Mouse (Mus musculus) embryonic facial prominence, embryonic 11.5 days (tissue): ENCODE results near the gene Anxa2. TPM values are rescaled to one million over a fixed set of nuclear protein-coding genes. Genes with fewer than 3 reads are reported as not detected.
A peak's percentile ranks its signal among the peaks of the same experiment; 100 is the strongest.

ENCODE experiments used
- ATAC-seq: fragments of 200-750 bp; cut with Nextera tagmentation; replicated peaks from 2 replicates; pipeline ENCODE4 v1.8.0; 2017; ENCODE audit warnings: low read depth; ENCODE audit not compliant: insufficient number of reproducible peaks, low FRiP score, low TSS enrichment
- DNase-seq: peaks from one replicate; pipeline ENCODE4 v3.0.0-alpha.2; 2015; ENCODE audit warnings: low spot score
- H3K27ac ChIP-seq: fragments of 300-500 bp; sonication (generic); replicated peaks from 2 replicates; pipeline ENCODE4 v1.5.1; 2014; ENCODE audit warnings: mild to moderate bottlenecking, low read depth, low read length, control low read depth
- H3K27me3 ChIP-seq: fragments of 300-500 bp; sonication (generic); 2 replicates; pipeline ENCODE4 v1.6.1; 2014; ENCODE audit warnings: mild to moderate bottlenecking, low read length, moderate library complexity, mixed read lengths; ENCODE audit not compliant: control insufficient read depth, insufficient read depth
- H3K36me3 ChIP-seq: fragments of 300-500 bp; sonication (generic); replicated peaks from 2 replicates; pipeline ENCODE4 v1.6.1; 2014; ENCODE audit warnings: low read depth, mild to moderate bottlenecking, low read length, moderate library complexity, mixed read lengths; ENCODE audit not compliant: control insufficient read depth, insufficient read depth
- H3K4me1 ChIP-seq: fragments of 300-500 bp; sonication (generic); 2 replicates; pipeline ENCODE4 v1.6.1; 2014; ENCODE audit warnings: low read length, mixed read lengths; ENCODE audit not compliant: control insufficient read depth, insufficient read depth
- H3K4me2 ChIP-seq: fragments of 300-500 bp; sonication (generic); 2 replicates; pipeline ENCODE4 v1.6.1; 2014; ENCODE audit warnings: low read depth, mild to moderate bottlenecking, control low read depth, low read length, moderate library complexity
- H3K4me3 ChIP-seq: fragments of 300-500 bp; sonication (generic); 2 replicates; pipeline ENCODE4 v1.5.1; 2014; ENCODE audit warnings: low read depth, low read length, control low read depth
- H3K9ac ChIP-seq: fragments of 300-500 bp; sonication (generic); replicated peaks from 2 replicates; pipeline ENCODE4 v1.6.1; 2014; ENCODE audit warnings: mild to moderate bottlenecking, control low read depth, low read length
- H3K9me3 ChIP-seq: fragments of 300-500 bp; sonication (generic); replicated peaks from 2 replicates; pipeline ENCODE4 v1.6.1; 2016; ENCODE audit warnings: mild to moderate bottlenecking, low read length, inconsistent platforms, mixed read lengths; ENCODE audit not compliant: control insufficient read depth
- WGBS: fragments of 180-500 bp; shearing (Covaris S2); extraction: QIAGEN DNeasy Blood & Tissue Kit; methylation state at CpG from one replicate; pipeline ENCODE4 v1.1.7; 2014; 5-methylcytosine and 5-hydroxymethylcytosine counted together
- polyA plus RNA-seq: library from polyadenylated mRNA; unstranded; fragments of >200 nt; fragmentation: Nextera tagmentation; extraction: Ambion mirVana; gene quantifications from 2 replicates; pipeline ENCODE4 v1.2.1, GENCODE M21; 2014

Gene Anxa2
- polyA plus RNA-seq, 1 experiment from 2014 or later, result 288 TPM

DNA sequence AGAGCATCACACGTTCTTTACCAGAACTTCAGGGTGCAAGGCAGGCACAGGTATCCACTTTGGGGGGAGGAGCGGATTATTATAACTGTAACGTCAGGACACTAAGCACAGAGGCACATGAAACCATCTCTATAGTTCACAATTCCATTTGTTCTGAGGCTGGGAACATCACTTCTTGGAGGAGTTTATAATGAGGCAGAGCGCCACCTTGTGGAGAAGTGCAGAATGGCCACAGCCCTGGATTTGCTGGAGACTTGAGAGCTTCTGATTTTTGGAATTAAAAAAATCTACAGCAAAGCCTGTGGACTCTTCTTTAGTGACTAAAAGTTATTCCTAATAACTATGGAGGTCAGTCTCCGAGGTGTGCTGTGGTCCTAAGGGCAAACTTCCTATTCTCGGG, 49.1 kb downstream of the Anxa2 start:
- H3K4me2 ChIP-seq, result no peak overlapping the region
- no peak overlapping the region for H3K9ac ChIP-seq
- no peaks in the 10 kb centered on the region for H3K36me3 ChIP-seq
- peak; percentile 84 for DNase-seq
- H3K9me3 ChIP-seq, result no peaks in the 10 kb centered on the region
- WGBS, result 31% methylated on average over 6 of the region's 6 CpGs
- H3K27me3 ChIP-seq, result no peaks in the 10 kb centered on the region
- H3K27ac ChIP-seq, result no peak overlapping the region
- no peak for ATAC-seq
- no peak overlapping the region for H3K4me3 ChIP-seq
- H3K4me1 ChIP-seq, result no peaks in the 10 kb centered on the region

DNA sequence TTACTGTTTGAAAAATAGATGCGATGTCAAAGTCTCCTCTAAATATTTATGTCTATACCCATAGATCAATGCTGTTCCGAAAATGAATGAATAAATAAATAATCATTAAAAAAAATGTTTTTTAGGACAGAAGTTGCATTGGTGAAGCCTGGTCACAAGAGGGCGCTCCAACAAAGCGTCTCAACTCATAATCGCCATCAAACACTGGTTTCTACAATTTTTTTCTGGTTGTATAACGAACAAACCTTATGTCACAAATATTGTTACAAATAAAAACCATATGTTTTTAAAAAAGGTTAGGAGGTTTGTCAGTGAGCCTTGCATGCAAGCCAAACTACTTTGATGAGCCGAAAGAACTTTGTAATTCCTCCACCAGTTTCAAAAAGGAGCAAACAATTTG, 52.2 kb downstream of the Anxa2 start:
- Histone ChIP-seq H3K27ac (no peak overlapping the region), H3K4me3 (no peak overlapping the region), H3K36me3 (no peaks in the 10 kb centered on the region), H3K9ac (no peak overlapping the region), H3K9me3 (no peaks in the 10 kb centered on the region), H3K27me3 (no peaks in the 10 kb centered on the region), H3K4me1 (no peaks in the 10 kb centered on the region), H3K4me2 (no peak overlapping the region)
- 11% methylated on average over 7 of the region's 7 CpGs for whole genome bisulfite sequencing
- DNase-seq (peak; percentile 80), ATAC-seq (no peak)

GRCm38 (mm10) chr9:69507206-69507605, 53.8 kb downstream of the Anxa2 start:
- Histone ChIP-seq H3K27ac (no peak overlapping the region), H3K4me3 (no peak overlapping the region), H3K4me2 (no peak overlapping the region), H3K27me3 (no peaks in the 10 kb centered on the region), H3K9me3 (no peaks in the 10 kb centered on the region), H3K36me3 (no peaks in the 10 kb centered on the region), H3K9ac (no peak overlapping the region; the same call in 1 of the 2 replicates), H3K4me1 (no peaks in the 10 kb centered on the region)
- ATAC-seq, result no peak
- WGBS, result 51% methylated on average over 11 of the region's 11 CpGs
- no peak for DNase-seq

DNA sequence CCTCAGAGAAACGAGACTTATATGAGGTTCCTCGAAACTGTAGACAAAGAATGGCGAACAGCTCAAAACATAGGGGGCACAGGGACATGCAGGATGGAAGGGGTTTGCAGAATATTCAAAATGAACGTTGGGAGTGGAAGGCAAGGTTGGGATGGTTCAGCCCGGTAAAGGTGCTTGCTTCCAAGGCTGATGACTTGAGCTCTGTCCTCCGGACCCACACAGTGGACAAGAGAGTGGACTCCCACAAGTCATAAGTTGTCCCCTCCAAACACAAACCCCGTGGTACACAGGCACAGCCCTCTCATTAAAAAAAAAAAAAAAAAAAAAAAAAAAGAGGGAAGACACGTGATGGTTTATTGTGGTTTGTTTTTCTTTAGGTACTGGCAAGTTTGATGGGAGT, 54.6 kb downstream of the Anxa2 start:
- Histone ChIP-seq H3K27ac (no peak overlapping the region), H3K27me3 (no peaks in the 10 kb centered on the region), H3K9ac (no peak overlapping the region), H3K4me1 (no peaks in the 10 kb centered on the region), H3K4me2 (no peak overlapping the region), H3K36me3 (no peaks in the 10 kb centered on the region), H3K4me3 (no peak overlapping the region), H3K9me3 (no peaks in the 10 kb centered on the region)
- DNase-seq (no peak), ATAC-seq (no peak)
- WGBS, result 82% methylated on average over 8 of the region's 8 CpGs

GRCm38 (mm10) chr9:69511881-69512590, 58.6 kb downstream of the Anxa2 start:
- ATAC-seq (no peak), DNase-seq (no peak)
- WGBS, result 51% methylated on average over 11 of the region's 11 CpGs
- no peak overlapping the region for H3K9ac ChIP-seq
- H3K4me2 ChIP-seq, result no peak overlapping the region
- no peaks in the 10 kb centered on the region for H3K27me3 ChIP-seq
- H3K27ac ChIP-seq, result no peak overlapping the region
- no peak overlapping the region for H3K4me3 ChIP-seq
- H3K4me1 ChIP-seq, result no peaks in the 10 kb centered on the region
- H3K9me3 ChIP-seq, result no peaks in the 10 kb centered on the region
- H3K36me3 ChIP-seq, result no peaks in the 10 kb centered on the region

DNA sequence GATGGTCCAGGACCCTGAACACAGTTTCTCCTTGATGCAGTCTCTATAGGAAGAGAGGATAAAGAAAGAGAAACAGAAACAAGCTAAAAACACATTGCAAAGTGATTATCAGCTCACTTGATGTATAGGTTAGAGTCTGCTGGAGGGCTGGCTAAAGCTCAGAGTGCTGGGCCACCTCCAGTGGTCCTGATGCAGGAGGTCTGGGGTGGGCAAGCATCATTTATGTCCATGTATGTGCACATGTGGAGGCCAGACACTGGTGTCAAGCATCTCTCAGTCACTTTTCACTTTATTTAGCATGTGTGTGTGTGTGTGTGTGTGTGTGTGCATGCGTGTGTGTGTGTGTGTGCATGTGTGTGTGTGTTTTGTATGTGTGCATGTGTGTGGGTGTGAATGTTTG, 59.3 kb downstream of the Anxa2 start:
- 94% methylated on average over 1 of the region's 1 CpGs for WGBS
- no peak for DNase-seq
- H3K9ac ChIP-seq, result no peak overlapping the region
- no peaks in the 10 kb centered on the region for H3K36me3 ChIP-seq
- no peak overlapping the region for H3K27ac ChIP-seq
- no peaks in the 10 kb centered on the region for H3K4me1 ChIP-seq
- H3K9me3 ChIP-seq, result no peaks in the 10 kb centered on the region
- H3K4me2 ChIP-seq, result no peak overlapping the region
- H3K27me3 ChIP-seq, result no peaks in the 10 kb centered on the region
- no peak overlapping the region for H3K4me3 ChIP-seq
- ATAC-seq, result no peak

DNA sequence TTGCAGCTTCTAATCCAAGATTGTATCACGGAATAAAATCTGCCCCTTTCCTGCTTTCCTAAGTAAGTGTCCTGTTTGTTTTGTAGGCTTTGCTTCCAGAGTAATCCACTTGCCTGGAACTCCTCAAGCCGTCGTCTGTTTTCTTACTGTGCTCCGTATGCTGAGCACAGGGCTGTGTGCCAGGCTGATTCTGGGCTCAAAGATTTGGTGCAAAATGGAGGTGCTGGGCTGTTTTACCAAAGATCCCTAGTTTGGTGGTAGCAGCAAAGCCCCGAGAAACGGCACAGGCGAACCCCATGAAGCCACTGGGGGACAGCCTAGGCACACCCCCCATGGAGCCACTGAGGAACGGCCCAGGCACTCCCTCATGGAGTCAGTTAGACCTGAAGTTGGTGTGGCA, 60.8 kb downstream of the Anxa2 start:
- WGBS, result 77% methylated on average over 8 of the region's 8 CpGs
- H3K4me2 ChIP-seq, result no peak overlapping the region

GRCm38 (mm10) chr9:69515416-69515815, 62.0 kb downstream of the Anxa2 start:
- Histone ChIP-seq H3K27me3 (no peaks in the 10 kb centered on the region), H3K4me2 (no peak overlapping the region), H3K36me3 (no peaks in the 10 kb centered on the region), H3K9me3 (no peaks in the 10 kb centered on the region), H3K4me1 (no peaks in the 10 kb centered on the region), H3K27ac (no peak overlapping the region), H3K4me3 (no peak overlapping the region), H3K9ac (no peak overlapping the region)
- no peak for ATAC-seq
- WGBS, result 90% methylated on average over 7 of the region's 7 CpGs
- DNase-seq, result no peak

More for the DNA sequence above, 60.8 kb downstream of the Anxa2 start:
- Histone ChIP-seq H3K27ac (no peak overlapping the region), H3K9me3 (no peaks in the 10 kb centered on the region), H3K36me3 (no peaks in the 10 kb centered on the region), H3K9ac (no peak overlapping the region), H3K4me3 (no peak overlapping the region), H3K4me1 (no peaks in the 10 kb centered on the region), H3K27me3 (no peaks in the 10 kb centered on the region)
- no peak for DNase-seq
- no peak for ATAC-seq
